Mouse (Mus musculus) heart, postnatal 0 days (tissue): ENCODE data around the gene Slc30a4. TPM values are rescaled to one million over a fixed set of nuclear protein-coding genes. Genes with fewer than 3 reads are reported as not detected.

Experiments
- ATAC-seq: fragments of 200-750 bp; cut with Nextera tagmentation; 2 replicates; pipeline ENCODE4 v1.8.0; 2017; ENCODE audit warnings: low read depth, moderate number of reproducible peaks, moderate library complexity; ENCODE audit not compliant: insufficient read depth
- DNase-seq: peaks from one replicate; pipeline ENCODE4 v3.0.0-alpha.2; 2016; ENCODE audit warnings: low spot score
- H3K27ac ChIP-seq: fragments of 300-500 bp; sonication (generic); 2 replicates; pipeline ENCODE4 v1.5.1; 2014; ENCODE audit warnings: low read depth, mild to moderate bottlenecking
- H3K27me3 ChIP-seq: fragments of 300-500 bp; sonication (generic); 2 replicates; pipeline ENCODE4 v1.6.1; 2014; ENCODE audit warnings: low read length, mixed read lengths; ENCODE audit not compliant: control insufficient read depth, insufficient read depth
- H3K36me3 ChIP-seq: fragments of 300-500 bp; sonication (generic); replicated peaks from 2 replicates; pipeline ENCODE4 v1.6.1; 2014; ENCODE audit warnings: low read length, mixed read lengths; ENCODE audit not compliant: control insufficient read depth, insufficient read depth
- H3K4me1 ChIP-seq: fragments of 300-500 bp; sonication (generic); 2 replicates; pipeline ENCODE4 v1.6.1; 2014; ENCODE audit warnings: antibody characterized with exemption; ENCODE audit not compliant: control insufficient read depth, insufficient read depth
- H3K4me2 ChIP-seq: fragments of 300-500 bp; sonication (generic); 2 replicates; pipeline ENCODE4 v1.6.1; 2014; ENCODE audit warnings: low read depth, mild to moderate bottlenecking, low read length, moderate library complexity
- H3K4me3 ChIP-seq: fragments of 300-500 bp; sonication (generic); 2 replicates; pipeline ENCODE4 v1.5.1; 2014; ENCODE audit warnings: low read depth, low read length
- H3K9ac ChIP-seq: fragments of 300-500 bp; sonication (generic); replicated peaks from 2 replicates; pipeline ENCODE4 v1.6.1; 2014; ENCODE audit warnings: low read depth, low read length, mixed read lengths
- H3K9me3 ChIP-seq: fragments of 300-500 bp; sonication (generic); replicated peaks from 2 replicates; pipeline ENCODE4 v1.6.1; 2016; ENCODE audit warnings: low read length; ENCODE audit not compliant: control insufficient read depth
- CTCF ChIP-seq: IDR thresholded peaks from 2 replicates; pipeline ENCODE4 v1.5.1; 2016; ENCODE audit warnings: antibody characterized with exemption, control low read depth, low read depth
- EP300 ChIP-seq: IDR thresholded peaks from 2 replicates; pipeline ENCODE4 v1.6.1; 2016; ENCODE audit warnings: antibody characterized with exemption, low read depth
- WGBS: fragments of 180-500 bp; shearing (Covaris S2); extraction: QIAGEN DNeasy Blood & Tissue Kit; methylation state at CpG from one replicate; pipeline ENCODE4 v1.1.7; 2014; 5-methylcytosine and 5-hydroxymethylcytosine counted together
- polyA plus RNA-seq: library from polyadenylated mRNA; unstranded; fragments of >200 nt; fragmentation: Nextera tagmentation; extraction: Ambion mirVana; gene quantifications from 2 replicates; pipeline ENCODE4 v1.2.1, GENCODE M21; 2015
- total RNA-seq: library from RNA; depleted of rRNA; stranded (reverse); fragments of >200 nt; gene quantifications from 2 replicates; pipeline ENCODE4 v1.2.3, GENCODE M21; 2014; ENCODE audit warnings: low replicate concordance

The Slc30a4 gene
- total and polyA plus RNA-seq, 2 experiments from 2014 or later: 3.8 to 20.2 TPM

- no peaks in the 10 kb centered on the region for H3K4me1 ChIP-seq
- no peaks in the 10 kb centered on the region for H3K9me3 ChIP-seq
- no peak for TF ChIP-seq CTCF
- no peak for TF ChIP-seq EP300
- no peak for DNase-seq
- 33% methylated on average over 6 of the region's 6 CpGs for WGBS
- no peak overlapping the region for H3K4me2 ChIP-seq
- H3K27ac ChIP-seq: no peak overlapping the region
- H3K4me3 ChIP-seq: no peak overlapping the region
- no peaks in the 10 kb centered on the region for H3K36me3 ChIP-seq
- no peaks in the 10 kb centered on the region for H3K27me3 ChIP-seq
- no peak for ATAC-seq
- no peak overlapping the region for H3K9ac ChIP-seq
Measured at GRCm38 (mm10) chr2:122665253-122665972, 37.0 kb downstream of the Slc30a4 start.

GRCm38 (mm10) chr2:122659825-122660224 lies 42.6 kb downstream of the Slc30a4 start:
- Histone ChIP-seq H3K9me3 (no peaks in the 10 kb centered on the region), H3K4me1 (0 out of 2 replicates have a peak, but pooled peaks cover 4% of the 10 kb centered on the region), H3K9ac (no peak overlapping the region), H3K27me3 (no peaks in the 10 kb centered on the region), H3K4me2 (no peak overlapping the region), H3K4me3 (no peak overlapping the region), H3K36me3 (no peaks in the 10 kb centered on the region), H3K27ac (no peak overlapping the region)
- TF ChIP-seq EP300 (no peak), CTCF (no peak)
- 62% methylated on average over 7 of the region's 7 CpGs for WGBS
- DNase-seq: no peak
- no peak for ATAC-seq

DNA sequence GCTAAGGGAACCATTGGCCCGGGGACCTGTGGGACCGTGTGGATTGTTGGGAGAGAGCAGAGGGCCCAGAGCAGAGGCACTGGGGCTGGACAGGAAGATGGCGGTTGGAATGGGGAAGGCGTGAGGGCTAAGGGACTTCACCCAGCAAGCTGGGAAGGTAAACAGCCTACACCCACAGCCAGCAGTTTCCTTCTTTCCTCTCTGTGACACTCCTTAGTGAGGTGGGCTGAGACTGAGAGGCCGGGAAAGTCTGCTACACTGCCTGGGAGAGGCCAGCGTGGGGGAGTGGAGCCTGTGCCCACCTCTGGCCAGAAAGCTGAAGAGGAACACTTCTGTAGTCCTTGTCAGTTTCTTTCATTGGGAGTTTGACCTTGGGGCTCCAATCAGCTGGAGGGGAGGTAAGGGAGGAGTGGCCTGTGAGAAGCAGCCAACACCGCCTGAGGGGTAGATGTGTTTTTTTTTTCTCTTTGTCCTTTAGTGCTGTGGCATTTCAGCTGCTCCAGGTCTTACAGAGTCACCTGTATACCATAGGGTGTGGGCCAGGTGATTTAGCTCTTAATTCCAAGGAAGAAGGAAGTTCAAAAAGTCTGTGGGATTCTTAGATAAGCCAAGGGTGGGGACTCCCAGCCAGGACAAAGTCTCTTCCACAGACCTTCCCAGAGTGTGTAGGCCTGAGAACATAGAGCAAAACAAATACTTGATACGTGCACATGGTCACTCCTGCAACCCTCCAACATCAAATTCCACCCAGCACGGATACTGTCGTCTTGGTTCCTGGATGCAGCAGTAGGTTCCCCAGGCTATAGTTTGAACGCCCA lies 44.5 kb downstream of the Slc30a4 start:
- H3K9ac ChIP-seq: no peak overlapping the region
- DNase-seq (no peak), ATAC-seq (no peak)
- no peaks in the 10 kb centered on the region for H3K36me3 ChIP-seq
- H3K9me3 ChIP-seq: no peaks in the 10 kb centered on the region
- TF ChIP-seq EP300 (no peak), CTCF (no peak)
- no peaks in the 10 kb centered on the region for H3K27me3 ChIP-seq
- H3K4me2 ChIP-seq: no peak overlapping the region
- no peak overlapping the region for H3K4me3 ChIP-seq
- H3K4me1 ChIP-seq: 0 out of 2 replicates have a peak, but pooled peaks cover 4% of the 10 kb centered on the region
- 82% methylated on average over 11 of the region's 11 CpGs for WGBS
- no peak overlapping the region for H3K27ac ChIP-seq

DNA sequence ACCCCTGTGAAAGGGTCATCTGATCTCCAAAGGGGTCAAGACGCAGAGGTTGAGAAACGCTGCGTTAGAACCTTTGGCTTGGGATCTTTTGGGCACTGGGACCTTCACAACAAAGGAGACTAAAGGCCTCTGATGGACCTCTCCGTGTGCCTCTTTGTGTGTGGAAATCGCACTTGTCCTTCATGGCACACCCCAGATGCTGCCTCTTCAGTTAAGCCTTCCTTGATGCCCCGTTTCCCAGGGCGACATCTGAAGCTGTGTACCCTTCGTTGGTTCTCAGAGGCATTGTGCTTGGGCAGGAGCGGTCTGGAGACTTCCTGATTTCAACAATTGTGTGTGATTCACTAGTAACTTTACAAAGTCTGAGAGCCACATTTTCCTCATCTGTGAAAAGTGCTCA lies 45.7 kb downstream of the Slc30a4 start:
- H3K9me3 ChIP-seq: no peaks in the 10 kb centered on the region
- ATAC-seq: no peak
- H3K4me2 ChIP-seq: no peak overlapping the region
- WGBS: 82% methylated on average over 9 of the region's 9 CpGs
- H3K9ac ChIP-seq: no peak overlapping the region
- H3K27ac ChIP-seq: no peak overlapping the region
- H3K27me3 ChIP-seq: no peaks in the 10 kb centered on the region
- no peaks in the 10 kb centered on the region for H3K36me3 ChIP-seq
- TF ChIP-seq CTCF: no peak
- no peak for TF ChIP-seq EP300
- H3K4me3 ChIP-seq: no peak overlapping the region
- H3K4me1 ChIP-seq: 0 out of 2 replicates have a peak, but pooled peaks cover 4% of the 10 kb centered on the region
- DNase-seq: no peak

- Histone ChIP-seq H3K27ac (no peak overlapping the region), H3K27me3 (no peaks in the 10 kb centered on the region), H3K9ac (no peak overlapping the region), H3K4me2 (no peak overlapping the region), H3K4me3 (no peak overlapping the region), H3K9me3 (no peaks in the 10 kb centered on the region), H3K4me1 (0 out of 2 replicates have a peak, but pooled peaks cover 4% of the 10 kb centered on the region), H3K36me3 (no peaks in the 10 kb centered on the region)
- WGBS: 35% methylated on average over 2 of the region's 2 CpGs
- no peak for ATAC-seq
- TF ChIP-seq CTCF: no peak
- TF ChIP-seq EP300: no peak
- DNase-seq: no peak
Measured at GRCm38 (mm10) chr2:122656052-122656451, 46.4 kb downstream of the Slc30a4 start.
